Comparison of ENCODE assay signal across 10 mouse cellular contexts in genomic region chr5:34252967-34253519, GRCm38 (mm10). TPM values are rescaled to one million over a fixed set of nuclear protein-coding genes. Genes with fewer than 3 reads are reported as not detected.
A peak's percentile ranks its signal among the peaks of the same experiment; 100 is the strongest.
DNase-seq lines count a peak whose midpoint lies in the region; ATAC-seq and TF ChIP-seq lines count a peak whose summit lies in the region.
"Had no signal": no experiment of that assay in that cellular context is flagged by ENCODE, and none has a peak within 500 bp of the region (broad histone marks: within the 10 kb centered on the region; RNA-seq: fewer than 3 reads in every experiment).

No protein-coding gene starts in this region.

- TF ChIP-seq POLR2A in brain, embryonic 14.5 days (IDR thresholded peaks at IDR 0.05; ENCODE audit: borderline replicate concordance, extremely low read depth, insufficient read depth, insufficient read length, poor library complexity, severe bottlenecking): no peak

- WGBS in kidney, postnatal 0 days: 51% methylated on average over 4 of the region's 4 CpGs
- WGBS in kidney, embryonic 16.5 days: 62% methylated on average over 4 of the region's 4 CpGs
- WGBS in midbrain, embryonic 14.5 days: 50% methylated on average over 4 of the region's 4 CpGs
- WGBS in intestine, embryonic 15.5 days: 50% methylated on average over 4 of the region's 4 CpGs

- no peak overlapping the region for H3K4me3 ChIP-seq in kidney, postnatal 0 days (replicated peaks; ENCODE audit: low read depth, low read length)
- no peak overlapping the region for H3K4me3 ChIP-seq in kidney, embryonic 16.5 days (ENCODE audit: low read length)
- no peak overlapping the region for H3K4me3 ChIP-seq in midbrain, embryonic 14.5 days (replicated peaks; ENCODE audit: low read depth, low read length)
- no peak overlapping the region for H3K4me3 ChIP-seq in intestine, embryonic 15.5 days (replicated peaks)

- no peaks in the 10 kb centered on the region for H3K9me3 ChIP-seq in kidney, postnatal 0 days (replicated peaks; ENCODE audit: low read length)
- no peaks in the 10 kb centered on the region for H3K9me3 ChIP-seq in kidney, embryonic 16.5 days (ENCODE audit: low read length)
- no peaks in the 10 kb centered on the region for H3K9me3 ChIP-seq in midbrain, embryonic 14.5 days (ENCODE audit: control insufficient read depth, low read length)
- H3K9me3 ChIP-seq in intestine, embryonic 15.5 days: no peaks in the 10 kb centered on the region

- no peak for TF ChIP-seq CTCF in kidney, postnatal 0 days (IDR thresholded peaks at IDR 0.05; ENCODE audit: low read depth)
- no peak for TF ChIP-seq CTCF in brain, embryonic 14.5 days (IDR thresholded peaks at IDR 0.05; ENCODE audit: borderline replicate concordance, extremely low read depth, insufficient read depth, insufficient read length)

- H3K36me3 ChIP-seq in kidney, postnatal 0 days (ENCODE audit: insufficient read depth, low read length): no peaks in the 10 kb centered on the region
- no peaks in the 10 kb centered on the region for H3K36me3 ChIP-seq in kidney, embryonic 16.5 days (ENCODE audit: insufficient read depth, low read length)
- H3K36me3 ChIP-seq in midbrain, embryonic 14.5 days (ENCODE audit: control insufficient read depth, insufficient read depth, low read length): no peaks in the 10 kb centered on the region
- no peaks in the 10 kb centered on the region for H3K36me3 ChIP-seq in intestine, embryonic 15.5 days

- no peak overlapping the region for H3K9ac ChIP-seq in kidney, postnatal 0 days (ENCODE audit: low read depth, low read length)
- no peak overlapping the region for H3K9ac ChIP-seq in kidney, embryonic 16.5 days (replicated peaks; ENCODE audit: low read length)
- no peak overlapping the region for H3K9ac ChIP-seq in midbrain, embryonic 14.5 days (replicated peaks; ENCODE audit: low read length)
- H3K9ac ChIP-seq in intestine, embryonic 15.5 days: no peak overlapping the region

- no peak overlapping the region for H3K27ac ChIP-seq in kidney, postnatal 0 days
- H3K27ac ChIP-seq in kidney, embryonic 16.5 days (ENCODE audit: low read length): no peak overlapping the region
- H3K27ac ChIP-seq in midbrain, embryonic 14.5 days (replicated peaks; ENCODE audit: low read depth, low read length): peak overlapping the region; percentile 46
- H3K27ac ChIP-seq in intestine, embryonic 15.5 days: no peak overlapping the region

- H3K4me1 ChIP-seq in kidney, postnatal 0 days (replicated peaks; ENCODE audit: insufficient read depth, low read length): no peaks in the 10 kb centered on the region
- peaks cover 4% of the 10 kb centered on the region for H3K4me1 ChIP-seq in kidney, embryonic 16.5 days (ENCODE audit: insufficient read depth, low read length)
- peaks cover 29% of the 10 kb centered on the region for H3K4me1 ChIP-seq in midbrain, embryonic 14.5 days (ENCODE audit: control insufficient read depth, insufficient read depth, low read length)
- peaks cover 12% of the 10 kb centered on the region for H3K4me1 ChIP-seq in intestine, embryonic 15.5 days (replicated peaks)

- no peak overlapping the region for H3K4me2 ChIP-seq in kidney, postnatal 0 days (ENCODE audit: low read length)
- H3K4me2 ChIP-seq in kidney, embryonic 16.5 days (replicated peaks; ENCODE audit: low read depth, low read length): no peak overlapping the region
- H3K4me2 ChIP-seq in midbrain, embryonic 14.5 days (ENCODE audit: low read length): no peak overlapping the region
- H3K4me2 ChIP-seq in intestine, embryonic 15.5 days (replicated peaks): no peak overlapping the region

- H3K27me3 ChIP-seq in kidney, postnatal 0 days (ENCODE audit: insufficient read depth, low read length): no peaks in the 10 kb centered on the region
- no peaks in the 10 kb centered on the region for H3K27me3 ChIP-seq in kidney, embryonic 16.5 days (ENCODE audit: insufficient read depth, low read length)
- no peaks in the 10 kb centered on the region for H3K27me3 ChIP-seq in midbrain, embryonic 14.5 days (ENCODE audit: control insufficient read depth, insufficient read depth, low read length)
- H3K27me3 ChIP-seq in intestine, embryonic 15.5 days (replicated peaks): no peaks in the 10 kb centered on the region

- no peak for ATAC-seq in kidney, postnatal 0 days (replicated peaks; ENCODE audit: low FRiP score, low read depth)
- no peak for ATAC-seq in kidney, embryonic 16.5 days (ENCODE audit: low FRiP score, low TSS enrichment)
- ATAC-seq in midbrain, embryonic 14.5 days (ENCODE audit: low FRiP score, low TSS enrichment): no peak
- no peak for ATAC-seq in intestine, embryonic 15.5 days

- DNase-seq in kidney, postnatal 0 days (ENCODE audit: low spot score): peak; percentile 32
- peak; percentile 34 for DNase-seq in adrenal gland, postnatal 25 days
- peak; percentile 26 for DNase-seq in brain, embryonic 14.5 days (ENCODE audit: low read depth)
- peak; percentile 31 for DNase-seq in midbrain, embryonic 14.5 days
- no peak for DNase-seq in c-Kit-positive CD71-positive TER-119-positive erythroid progenitor cells, embryonic 14.5 days (ENCODE audit: low spot score)
- DNase-seq: lung, adult 2 months had no signal

RNA-seq across cellular contexts. Expression of gene Zfyve28, which starts 35.2 kb away (rescaled TPM):
- 0.08 and 0.14 TPM in 2 replicates for polyA plus RNA-seq in kidney, postnatal 0 days (2015; fragmentation: Nextera tagmentation; extraction: Ambion mirVana)
- 0.21 and 0.34 TPM in 2 replicates for polyA plus RNA-seq in kidney, embryonic 16.5 days (2015; fragmentation: Nextera tagmentation; extraction: Ambion mirVana)
- 0.70 TPM in 1 of 2 replicates, not detected in the other for total RNA-seq in adrenal gland, postnatal 25 days (2021)
- polyA plus RNA-seq in brain, embryonic 14.5 days (2012; rRNA removed): 5.7 and 7.6 TPM in 2 replicates
- polyA plus RNA-seq in midbrain, embryonic 14.5 days (2014; fragmentation: Nextera tagmentation; extraction: Ambion mirVana): 2.8 and 3.2 TPM in 2 replicates
- 0.47 and 0.65 TPM in 2 replicates for polyA plus RNA-seq in intestine, embryonic 15.5 days (2015; fragmentation: Nextera tagmentation; extraction: Ambion mirVana)

RNA-seq across cellular contexts. Expression of gene Cfap99, which starts 35.4 kb away (rescaled TPM):
- polyA plus RNA-seq in kidney, postnatal 0 days (2015; fragmentation: Nextera tagmentation; extraction: Ambion mirVana): not detected in 2 replicates
- polyA plus RNA-seq in kidney, embryonic 16.5 days (2015; fragmentation: Nextera tagmentation; extraction: Ambion mirVana): not detected in 2 replicates
- total RNA-seq in adrenal gland, postnatal 25 days (2021): not detected in 2 replicates
- polyA plus RNA-seq in brain, embryonic 14.5 days (2012; rRNA removed): 0.09 and 0.19 TPM in 2 replicates
- polyA plus RNA-seq in midbrain, embryonic 14.5 days (2014; fragmentation: Nextera tagmentation; extraction: Ambion mirVana): 0.09 TPM in 1 of 2 replicates, not detected in the other
- polyA plus RNA-seq in intestine, embryonic 15.5 days (2015; fragmentation: Nextera tagmentation; extraction: Ambion mirVana): not detected in 2 replicates
- total RNA-seq: gastrocnemius, adult 18-20 months had no signal
- polyA plus RNA-seq: kidney, embryonic 14.5 days had no signal
